Comparison of ENCODE assay signal across 8 mouse cellular contexts in the genomic region with DNA sequence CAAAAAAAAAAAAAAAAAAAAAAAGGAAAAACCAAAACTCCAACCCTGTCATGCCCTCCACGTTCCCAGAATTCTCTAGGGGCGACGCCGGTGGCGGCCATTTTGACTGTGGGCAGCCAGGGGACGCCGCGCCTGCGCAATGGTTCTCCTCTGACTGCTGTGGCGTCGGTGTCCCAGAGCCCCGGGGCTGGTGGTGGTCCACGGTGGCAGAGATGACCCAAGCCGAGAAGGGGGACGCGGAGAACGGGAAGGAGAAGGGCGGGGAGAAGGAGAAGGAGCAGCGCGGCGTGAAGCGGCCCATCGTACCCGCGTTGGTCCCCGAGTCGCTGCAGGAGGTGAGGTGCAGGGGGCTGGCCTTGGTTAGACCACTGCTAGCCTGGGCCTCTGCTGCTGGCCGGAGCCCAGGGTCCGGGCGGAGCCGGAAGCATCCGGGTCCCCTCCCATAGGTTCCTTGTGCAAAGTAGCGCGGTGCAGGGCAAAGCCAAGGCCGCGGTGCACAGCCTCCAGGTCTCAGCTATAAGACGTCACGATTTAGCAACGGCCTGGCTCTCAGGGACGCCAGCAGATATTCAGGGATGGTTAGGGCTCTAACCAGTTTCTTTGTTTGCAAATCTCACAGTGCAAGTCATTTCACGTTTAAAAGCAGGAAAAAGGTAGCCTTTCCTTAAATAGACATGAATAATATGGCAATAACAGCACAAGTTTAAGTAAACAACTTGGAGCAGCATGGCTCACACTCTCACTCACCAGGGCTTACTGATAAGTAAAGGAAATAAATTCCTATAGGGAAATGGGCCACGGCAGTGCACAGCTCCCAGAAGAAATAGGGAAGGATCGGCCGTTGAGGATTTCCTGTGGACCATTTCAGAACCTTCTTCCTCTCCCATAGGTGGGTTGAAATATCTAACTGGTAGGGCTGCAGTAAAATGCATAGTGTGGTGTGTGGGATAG. TPM values are rescaled to one million over a fixed set of nuclear protein-coding genes. Genes with fewer than 3 reads are reported as not detected.
DNase-seq lines count a peak whose midpoint lies in the region; ATAC-seq lines count a peak whose summit lies in the region.

Gene Actr8, plus strand, starts transcription at position 84 of the 951 bp plus-strand sequence.

- ATAC-seq in inflammation-experienced regulatory T-cells, adult 6 months, result peak; percentile 75
- ATAC-seq in megakaryocyte-erythroid progenitor cell, adult 5-6 weeks (replicated peaks; ENCODE audit: low FRiP score, low TSS enrichment, poor library complexity, severe bottlenecking), result peak; percentile 94

- DNase-seq in adipocyte (ENCODE audit: low spot score), result peak; percentile 92
- peak; percentile 95 for DNase-seq in embryo, embryonic 10 days (ENCODE audit: low spot score)
- peak; percentile 93 for DNase-seq in gastrocnemius, postnatal 14 days
- DNase-seq in left cerebral cortex, postnatal 10 days (ENCODE audit: extremely low spot score in 1 of 2, low spot score in 2 of 2), result peak; percentile 88 to 96
- DNase-seq in right cerebral cortex, postnatal 25 days, result peak; percentile 92
- DNase-seq in urinary bladder, postnatal 4 days (ENCODE audit: low spot score in 2 of 2), result peak; percentile 93

- intact Hi-C loops in gastrocnemius, postnatal 14 days (cut with DNase I; ENCODE audit: low total_unique reads), result no loop called here
- intact Hi-C loops in left cerebral cortex, postnatal 10 days (cut with DNase I), result no loop called here

RNA-seq across cellular contexts. Expression of gene Actr8, which starts in this region (rescaled TPM):
- total RNA-seq in gastrocnemius, postnatal 14 days (2021), result 10 to 100 TPM; 24.1 to 29.7 TPM
- 10 to 100 TPM; 34.1 to 48.0 (median 42.6) TPM for polyA plus RNA-seq in inflammation-experienced regulatory T-cells, adult 6 months (2017; shearing (Covaris generic))
- total RNA-seq in left cerebral cortex, postnatal 10 days (2021), result 10 to 100 TPM; 65.5 to 68.1 TPM
- total RNA-seq in megakaryocyte-erythroid progenitor cell, adult 5-6 weeks (2014; fragmentation: Nextera tagmentation), result 29.2 and 29.7 TPM in 2 replicates
- total RNA-seq in megakaryocyte-erythroid progenitor cell, adult 5-6 weeks (2017), result 24.0 and 54.9 TPM in 2 replicates

Comparison
In these comparisons a context has a peak if more than half of its experiments do, and no peak if none do; other contexts are left out.
1. Peak in every context shown above with its lines: DNase-seq and ATAC-seq.